Mouse (Mus musculus): ENCODE results near the gene 4931409K22Rik.

DNA sequence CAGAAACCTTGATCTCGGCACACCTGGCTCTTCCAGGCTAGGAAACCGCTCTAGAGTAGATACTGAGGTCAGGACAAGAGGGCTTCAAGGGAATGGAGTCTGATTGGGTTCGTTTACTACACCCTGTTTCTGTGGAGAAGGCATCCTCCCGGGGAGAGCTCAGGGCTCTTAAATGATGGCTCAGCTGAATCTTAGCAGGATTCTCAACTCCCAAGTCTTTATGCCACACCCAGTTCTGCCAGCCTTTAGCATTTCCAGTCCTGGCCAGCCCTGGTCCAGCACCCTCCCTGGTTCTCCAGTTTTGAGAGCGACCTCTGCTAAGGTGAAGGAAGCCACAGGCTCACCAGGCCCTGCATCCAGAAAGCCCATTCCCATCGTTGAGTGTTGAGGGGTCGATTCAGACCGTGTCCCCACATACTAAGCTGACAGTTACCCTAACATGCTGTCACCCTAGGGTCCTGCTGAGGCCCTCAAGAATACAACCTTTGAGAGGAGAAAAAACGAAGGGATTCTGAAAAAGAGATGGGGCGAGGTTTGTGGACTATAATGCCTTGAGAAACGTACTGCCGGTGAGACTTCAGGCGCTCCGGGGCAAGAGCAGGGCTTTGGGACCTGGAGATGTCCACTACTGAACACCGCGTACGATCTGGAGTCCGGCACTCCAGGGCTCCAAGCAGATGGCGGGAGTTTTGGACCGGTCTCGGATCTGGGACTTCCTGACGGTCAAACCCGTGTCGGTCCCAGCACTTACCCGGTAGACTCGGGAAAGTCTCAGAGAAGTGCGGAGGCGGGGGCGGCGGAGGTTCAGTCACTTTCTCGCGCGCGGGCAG, 31.0 kb downstream of the 4931409K22Rik start:
- TF ChIP-seq CTCF (conservative IDR thresholded peaks at IDR 0.05; ENCODE audit: insufficient read depth, insufficient read length, low read depth, low read length) (no peak), POLR2A (IDR thresholded peaks at IDR 0.05; ENCODE audit: low read depth, low read length) (no peak)
